Mouse (Mus musculus) brain, adult 2 months (tissue): ENCODE results near the gene Elfn2.

Experiments used
- DNase-seq: peaks from one replicate; pipeline ENCODE4 v3.0.0; 2011; ENCODE audit warnings: low read depth, low spot score

The Elfn2 gene

DNA sequence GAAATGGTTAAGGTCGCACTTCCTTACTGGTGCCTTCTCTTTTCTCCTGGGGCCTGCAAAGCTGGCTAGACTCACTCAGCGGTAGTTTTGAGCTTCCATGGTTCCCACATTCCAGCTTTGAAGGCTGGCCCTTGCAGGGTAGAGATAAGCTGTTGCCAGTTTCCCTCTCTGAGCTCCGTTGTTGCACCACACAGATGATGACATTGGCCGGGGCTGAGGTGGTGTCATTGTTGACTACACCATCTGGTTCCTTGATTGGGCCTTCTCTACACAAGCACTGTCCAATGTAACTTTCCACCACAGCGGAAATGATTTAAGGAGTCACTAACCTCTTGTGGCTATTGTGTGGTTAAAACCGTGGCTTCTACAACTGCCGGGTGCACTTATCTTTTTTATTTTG is 2.0 kb upstream of the Elfn2 start:
- DNase-seq = no peak

- peak; percentile 76 for DNase-seq
Observed at GRCm38 (mm10) chr15:78720094-78720493, 1.5 kb upstream of the Elfn2 start.

DNA sequence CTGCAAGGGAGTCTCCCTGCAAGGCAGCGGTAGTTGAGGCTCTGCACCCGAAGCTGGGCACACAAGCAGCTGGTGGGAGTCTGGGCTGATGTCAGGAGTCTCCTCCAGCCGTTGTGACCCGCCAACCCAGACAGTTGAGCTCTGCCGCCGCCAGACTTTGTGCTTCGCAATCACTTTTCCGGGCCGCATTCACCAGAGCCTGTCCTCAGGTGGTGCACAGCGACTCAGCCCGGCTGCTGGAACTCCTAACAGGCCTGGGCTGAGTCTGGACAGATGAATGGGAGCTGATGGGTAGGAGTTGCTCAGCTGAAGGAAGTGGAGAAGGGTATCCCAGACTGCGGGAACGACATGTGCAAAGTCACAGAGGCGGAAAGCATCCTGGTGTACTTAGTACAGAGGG is 845 bp upstream of the Elfn2 start:
- DNase-seq = peak; percentile 65

DNA sequence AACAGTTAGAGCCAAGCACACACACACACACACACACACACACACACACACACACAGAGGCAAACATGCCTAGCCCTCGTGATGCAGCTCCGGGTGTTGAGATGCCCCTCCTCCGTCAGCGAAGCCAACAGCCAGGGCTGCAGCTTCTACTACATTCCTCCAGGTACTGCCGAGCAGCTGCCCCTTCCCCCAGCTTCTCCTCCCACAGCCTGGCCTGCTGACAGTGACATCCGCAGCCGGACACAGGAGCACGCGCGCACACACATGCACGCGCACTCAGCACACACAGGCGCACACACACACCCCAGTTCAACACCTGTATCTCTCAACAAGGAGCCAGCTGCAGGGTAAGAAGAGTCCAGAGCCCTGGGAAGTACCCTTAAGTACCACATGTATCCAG is 1.6 kb downstream of the Elfn2 start:
- DNase-seq = peak; percentile 73

GRCm38 (mm10) chr15:78715856-78716255 is 2.7 kb downstream of the Elfn2 start:
- DNase-seq = no peak

- peak; percentile 68 for DNase-seq
Observed at GRCm38 (mm10) chr15:78713751-78714150, 4.8 kb downstream of the Elfn2 start.

DNA sequence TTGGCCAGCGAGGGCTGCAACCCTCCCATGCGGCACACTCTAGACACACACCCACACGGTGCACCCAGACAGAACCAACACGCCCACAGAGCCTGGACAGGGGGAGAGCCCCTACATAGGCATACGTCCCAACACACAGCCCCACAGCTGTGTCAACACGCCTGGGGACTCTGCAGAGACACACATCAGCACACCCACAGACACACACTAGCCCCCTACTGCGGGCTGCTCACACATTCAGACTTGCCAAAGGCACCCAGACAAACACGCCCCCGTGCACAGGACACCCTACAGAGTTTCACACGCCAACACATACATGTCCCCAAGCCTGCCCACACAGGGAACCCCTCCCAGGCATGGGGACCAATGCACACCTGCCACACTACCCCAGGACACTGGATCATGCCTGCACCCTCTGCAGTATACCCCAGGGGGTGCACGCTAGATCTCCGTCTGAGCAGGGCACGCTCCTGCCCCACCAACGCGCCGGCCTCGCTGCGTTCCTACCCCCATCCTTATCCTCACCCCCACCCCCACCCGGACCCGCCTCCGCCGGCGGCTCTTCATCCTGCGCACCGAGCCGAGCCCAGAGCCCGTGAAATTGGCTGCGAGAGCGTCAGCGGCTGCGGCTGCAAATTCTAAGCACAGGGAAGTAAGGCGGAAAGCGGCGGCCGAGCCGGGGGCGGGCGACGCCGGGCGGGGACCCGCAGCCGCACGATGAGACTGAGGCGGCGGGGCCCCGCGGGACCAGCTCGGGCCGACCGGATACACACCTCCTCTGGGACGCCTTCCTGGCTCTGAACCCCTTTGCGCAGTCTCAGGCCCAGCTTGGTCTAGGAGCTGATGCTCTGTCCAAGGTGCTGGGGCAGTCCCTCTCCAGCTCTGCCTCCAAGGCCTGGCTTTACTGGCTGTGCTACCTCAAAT is 6.0 kb downstream of the Elfn2 start:
- DNase-seq = peak; percentile 76

- peak; percentile 85 for DNase-seq
Observed at GRCm38 (mm10) chr15:78711935-78712334, 6.6 kb downstream of the Elfn2 start.

- DNase-seq = peak; percentile 91
Observed at GRCm38 (mm10) chr15:78710634-78711033, 7.9 kb downstream of the Elfn2 start.

GRCm38 (mm10) chr15:78709767-78710166 is 8.8 kb downstream of the Elfn2 start:
- DNase-seq = peak; percentile 84

GRCm38 (mm10) chr15:78706630-78707029 is 11.9 kb downstream of the Elfn2 start:
- DNase-seq = no peak

DNA sequence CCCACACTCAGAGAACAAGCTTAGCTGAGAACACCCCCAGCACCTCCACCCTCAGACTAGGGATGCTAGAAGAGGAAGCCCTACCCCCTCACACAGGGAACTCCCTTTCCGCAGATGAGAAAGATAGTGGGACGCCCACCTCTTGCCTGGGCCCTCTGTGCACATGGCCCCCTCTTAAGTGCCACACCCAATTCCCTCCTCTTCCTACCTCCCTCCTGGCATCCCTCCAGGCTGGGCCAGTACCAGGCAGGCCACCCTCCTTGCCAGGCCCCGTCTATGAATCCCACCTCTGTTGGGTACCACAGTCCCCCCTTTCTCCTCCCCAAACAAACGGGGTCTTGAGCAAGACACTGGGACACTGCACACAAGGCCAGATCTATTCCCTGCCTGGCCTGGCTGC is 13.7 kb downstream of the Elfn2 start:
- peak; percentile 69 for DNase-seq

DNA sequence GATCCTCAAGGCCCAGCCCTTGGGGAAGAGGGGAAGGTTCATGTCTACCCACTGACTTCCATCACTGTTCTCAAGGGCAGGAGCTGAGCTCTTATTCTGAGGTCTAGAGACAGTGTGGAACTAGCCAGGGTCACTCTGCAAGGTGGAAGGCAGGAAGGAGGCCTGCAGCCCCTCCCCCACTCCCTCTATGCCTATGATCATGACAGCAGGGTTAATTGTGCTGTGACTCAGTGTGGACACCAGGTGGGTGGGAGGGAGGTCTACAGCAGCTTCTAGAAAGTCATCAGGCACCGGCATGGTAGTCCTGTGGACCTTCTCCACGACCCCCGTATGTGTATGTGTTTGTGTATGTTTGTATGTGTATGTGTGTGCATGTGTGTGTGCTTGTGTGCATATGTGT is 14.6 kb downstream of the Elfn2 start:
- DNase-seq = no peak

GRCm38 (mm10) chr15:78700420-78700819 is 18.2 kb downstream of the Elfn2 start:
- DNase-seq = no peak

DNA sequence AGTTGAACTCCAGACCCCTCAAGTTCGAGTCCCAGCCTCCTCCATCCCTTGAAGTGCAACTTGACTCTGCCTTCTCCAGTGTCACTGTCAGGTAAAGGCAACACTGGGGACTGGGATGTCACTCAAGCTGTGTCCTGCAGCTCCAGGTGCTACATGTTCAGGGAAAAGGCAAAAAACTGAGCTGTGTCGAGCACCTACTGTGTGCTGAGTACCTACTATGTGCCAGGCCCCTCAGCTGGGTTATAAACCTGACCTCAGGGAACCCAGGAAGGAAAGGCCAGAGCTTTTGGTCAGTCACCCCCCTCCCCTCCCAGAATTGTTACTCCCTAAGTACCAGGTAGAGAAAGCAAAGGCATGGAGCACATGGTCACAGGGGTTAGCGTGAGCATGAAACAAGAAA is 19.1 kb downstream of the Elfn2 start:
- DNase-seq = no peak

- peak; percentile 74 for DNase-seq
Observed at GRCm38 (mm10) chr15:78698491-78699135, 20.0 kb downstream of the Elfn2 start.

DNA sequence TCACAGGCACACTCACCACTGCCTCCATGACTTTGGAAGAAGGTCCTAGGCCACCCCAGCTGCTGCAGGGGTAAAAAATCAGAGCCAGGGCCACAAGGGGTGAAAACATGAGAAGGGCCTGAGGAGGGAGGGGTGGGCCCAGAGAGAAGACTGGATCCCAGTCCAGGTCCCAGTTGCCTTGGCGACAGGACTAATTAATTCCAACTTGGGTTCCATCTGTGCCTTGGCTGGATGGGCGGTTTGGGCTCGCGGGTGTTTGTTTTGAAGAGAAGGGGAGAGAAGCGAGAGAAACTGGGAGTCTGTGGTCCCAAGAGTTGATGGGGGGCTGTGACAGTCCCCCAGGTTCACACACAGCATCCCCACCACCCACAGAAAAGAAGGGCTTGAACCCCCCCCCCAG is 20.5 kb downstream of the Elfn2 start:
- DNase-seq = peak; percentile 72

DNA sequence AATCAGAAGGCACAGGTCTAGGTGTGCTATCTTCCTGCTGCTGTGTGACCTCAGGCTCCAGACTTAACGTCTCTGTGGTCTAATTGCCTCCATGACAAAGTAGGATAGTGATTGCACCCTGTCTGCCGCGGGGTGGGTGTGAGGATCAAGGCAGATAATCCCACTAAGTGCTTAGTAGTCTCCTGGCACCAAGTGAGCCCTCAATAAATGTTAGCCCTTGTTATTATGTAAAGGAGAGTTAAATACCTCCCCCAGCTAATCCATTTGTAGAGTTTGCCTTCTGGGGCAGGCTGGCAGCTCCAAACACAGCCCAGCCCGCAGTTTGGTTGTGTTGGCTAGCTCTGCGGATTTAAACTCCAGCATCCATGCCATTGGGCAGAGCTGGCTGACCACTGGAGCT is 22.8 kb downstream of the Elfn2 start:
- DNase-seq = no peak

DNA sequence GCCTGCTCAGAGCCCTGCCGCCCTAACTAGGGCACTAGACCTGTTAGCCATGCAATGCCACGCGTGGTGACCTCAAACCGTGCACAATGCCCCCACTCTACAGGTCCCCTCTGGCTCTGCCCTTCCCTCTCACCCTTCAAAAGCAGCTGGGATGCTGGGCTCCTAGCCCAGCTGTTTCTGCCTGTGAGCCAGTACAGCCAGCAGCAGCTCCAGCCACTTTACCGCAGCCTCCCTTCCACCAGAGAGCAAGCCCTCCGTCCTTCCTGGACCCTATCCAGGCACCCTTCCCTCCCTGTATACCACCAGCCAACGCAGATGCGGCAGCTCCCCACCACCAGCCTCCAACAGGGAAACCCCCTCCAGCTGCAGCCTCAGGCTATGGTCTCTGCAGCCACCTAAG is 26.1 kb downstream of the Elfn2 start:
- DNase-seq = peak; percentile 53

GRCm38 (mm10) chr15:78690716-78691115 is 27.9 kb downstream of the Elfn2 start:
- no peak for DNase-seq

- no peak for DNase-seq
Observed at GRCm38 (mm10) chr15:78686910-78687309, 31.7 kb downstream of the Elfn2 start.

DNA sequence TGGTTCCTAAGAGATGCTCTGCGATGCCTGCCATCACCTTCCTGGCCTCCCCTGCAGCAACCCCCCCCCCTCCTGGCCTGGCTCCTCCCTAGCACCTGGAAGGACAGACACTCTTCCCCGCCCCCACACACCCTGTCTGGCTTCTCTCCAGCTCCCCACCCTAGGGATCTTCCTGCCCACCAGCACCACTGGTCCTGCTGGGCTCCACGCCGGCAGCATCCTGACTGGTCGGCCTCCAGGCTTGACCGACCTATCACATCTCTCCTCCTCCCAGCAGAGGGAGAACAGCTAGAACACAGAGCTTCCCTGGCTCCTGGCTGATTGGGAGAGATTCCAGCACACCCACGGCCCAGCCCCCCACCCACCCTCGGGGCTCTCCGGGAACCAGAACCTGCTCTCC is 34.5 kb downstream of the Elfn2 start:
- DNase-seq = peak; percentile 89

DNA sequence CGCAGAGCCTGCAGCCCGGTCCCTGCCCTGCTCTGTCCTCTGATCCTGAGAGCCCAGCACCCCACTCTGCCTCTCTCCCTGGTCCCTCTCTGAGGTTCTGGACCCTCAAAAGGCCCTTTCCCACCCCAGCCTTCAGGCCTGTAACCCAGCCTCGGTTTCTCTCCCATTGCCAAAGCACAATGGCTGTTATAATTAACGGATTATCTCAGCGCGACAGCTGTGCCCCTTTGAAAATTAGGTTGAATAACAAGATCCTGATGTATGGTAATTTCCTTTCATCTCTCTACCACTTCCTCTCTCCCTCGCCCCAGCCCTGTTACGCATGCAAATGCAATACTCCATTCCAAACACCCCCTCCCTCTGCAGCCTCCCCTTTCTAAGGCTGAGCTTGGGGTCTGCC is 35.1 kb downstream of the Elfn2 start:
- peak; percentile 47 for DNase-seq
